Mouse (Mus musculus) hindbrain, embryonic 16.5 days (tissue): Measurements from ENCODE around the gene Ush1c. TPM values are rescaled to one million over a fixed set of nuclear protein-coding genes. Genes with fewer than 3 reads are reported as not detected.
A peak's percentile ranks its signal among the peaks of the same experiment; 100 is the strongest.

Experiments used
- ATAC-seq: fragments of 200-750 bp; cut with Nextera tagmentation; 2 replicates; pipeline ENCODE4 v1.8.0; 2017; ENCODE audit warnings: moderate TSS enrichment, moderate library complexity
- H3K27ac ChIP-seq: fragments of 300-500 bp; sonication (generic); 2 replicates; pipeline ENCODE4 v1.5.1; 2014; ENCODE audit warnings: low read depth, mild to moderate bottlenecking, control low read depth, low read length, moderate library complexity
- H3K27me3 ChIP-seq: fragments of 300-500 bp; sonication (generic); replicated peaks from 2 replicates; pipeline ENCODE4 v1.6.1; 2014; ENCODE audit warnings: low read length; ENCODE audit not compliant: control insufficient read depth, insufficient read depth
- H3K36me3 ChIP-seq: fragments of 300-500 bp; sonication (generic); 2 replicates; pipeline ENCODE4 v1.6.1; 2014; ENCODE audit warnings: mild to moderate bottlenecking, low read length, moderate library complexity, mixed read lengths; ENCODE audit not compliant: control insufficient read depth, insufficient read depth
- H3K4me1 ChIP-seq: fragments of 300-500 bp; sonication (generic); 2 replicates; pipeline ENCODE4 v1.6.1; 2014; ENCODE audit warnings: low read depth, low read length; ENCODE audit not compliant: control insufficient read depth, insufficient read depth
- H3K4me2 ChIP-seq: fragments of 300-500 bp; sonication (generic); 2 replicates; pipeline ENCODE4 v1.6.1; 2014; ENCODE audit warnings: mild to moderate bottlenecking, low read length, control low read depth, moderate library complexity
- H3K4me3 ChIP-seq: fragments of 300-500 bp; sonication (generic); 2 replicates; pipeline ENCODE4 v1.5.1; 2014; ENCODE audit warnings: mild to moderate bottlenecking, low read length, control low read depth, moderate library complexity
- H3K9ac ChIP-seq: fragments of 300-500 bp; sonication (generic); 2 replicates; pipeline ENCODE4 v1.6.1; 2014; ENCODE audit warnings: low read depth, mild to moderate bottlenecking, control low read depth, low read length, moderate library complexity
- H3K9me3 ChIP-seq: fragments of 300-500 bp; sonication (generic); 2 replicates; pipeline ENCODE4 v1.6.1; 2014; ENCODE audit warnings: mild to moderate bottlenecking, low read length, moderate library complexity; ENCODE audit not compliant: control insufficient read depth
- WGBS: fragments of 180-500 bp; shearing (Covaris S2); extraction: QIAGEN DNeasy Blood & Tissue Kit; methylation state at CpG from one replicate; pipeline ENCODE4 v1.1.7; 2014; 5-methylcytosine and 5-hydroxymethylcytosine counted together
- polyA plus RNA-seq: library from polyadenylated mRNA; unstranded; fragments of >200 nt; fragmentation: Nextera tagmentation; extraction: Ambion mirVana; gene quantifications from 2 replicates; pipeline ENCODE4 v1.2.1, GENCODE M21; 2015

Gene Ush1c
- polyA plus RNA-seq, 1 experiment from 2014 or later, result 2.5 TPM

DNA sequence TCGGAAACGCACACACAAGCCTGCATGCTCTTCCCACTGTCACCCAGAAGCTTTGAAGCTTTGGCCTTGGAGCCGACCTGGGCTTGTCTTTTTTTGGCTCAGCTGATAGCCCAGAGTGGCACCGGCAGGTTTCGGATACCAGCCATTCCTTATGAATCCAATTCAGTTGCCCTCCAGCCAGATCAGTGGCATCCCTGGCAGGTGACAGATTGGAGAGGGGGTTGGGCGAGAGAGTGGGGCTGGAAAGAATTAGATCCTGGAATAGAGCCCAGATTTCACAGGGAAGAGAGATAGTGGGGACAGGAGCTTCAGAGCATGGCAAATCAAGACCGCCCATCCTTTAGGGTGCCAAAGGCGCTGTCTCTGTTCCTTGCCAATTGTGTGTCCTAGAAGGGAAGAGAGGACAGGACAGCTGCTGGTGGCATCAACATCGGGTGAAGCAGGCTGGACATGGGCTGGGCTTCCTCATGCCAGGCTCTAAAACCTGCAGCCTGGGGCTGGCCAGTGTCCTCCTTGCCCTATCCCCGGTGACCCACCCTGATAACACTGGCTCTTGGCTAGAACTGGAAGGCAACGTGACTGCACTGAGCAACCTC lies 76.1 kb downstream of the Ush1c start:
- 51% methylated on average over 11 of the region's 11 CpGs for WGBS
- peak; percentile 63 for ATAC-seq

DNA sequence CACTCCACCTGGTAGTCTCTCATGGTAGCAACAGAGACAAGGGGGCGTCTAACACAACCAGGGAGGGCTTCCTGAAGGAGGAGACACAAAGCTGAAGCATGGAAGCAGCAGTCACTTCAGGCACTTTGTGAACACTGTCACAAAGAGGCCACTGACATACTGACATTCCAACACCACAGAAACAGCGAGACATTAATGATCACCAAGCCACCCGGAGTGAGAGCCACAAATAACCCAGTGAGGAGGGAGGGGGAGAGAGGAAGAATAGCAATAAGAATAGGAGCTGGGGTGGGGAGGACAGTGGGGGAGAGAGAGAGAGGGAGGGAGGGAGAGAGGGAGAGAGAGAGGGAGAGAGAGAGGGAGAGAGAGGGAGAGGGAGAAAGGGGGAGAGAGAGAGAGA lies 76.7 kb downstream of the Ush1c start:
- H3K4me1 ChIP-seq, result 0 out of 2 replicates have a peak, but pooled peaks cover 6% of the 10 kb centered on the region

More for the DNA sequence above, 76.1 kb downstream of the Ush1c start:
- H3K4me1 ChIP-seq, result 0 out of 2 replicates have a peak, but pooled peaks cover 6% of the 10 kb centered on the region
- H3K9me3 ChIP-seq, result no peaks in the 10 kb centered on the region
- no peak overlapping the region for H3K4me2 ChIP-seq
- H3K36me3 ChIP-seq, result no peaks in the 10 kb centered on the region
- H3K27me3 ChIP-seq, result no peaks in the 10 kb centered on the region
- H3K9ac ChIP-seq, result 0 out of 2 replicates have a peak overlapping the region, but pooled peaks have one; percentile 15
- H3K27ac ChIP-seq, result peak overlapping the region; percentile 52; the same call in 1 of the 2 replicates
- H3K4me3 ChIP-seq, result no peak overlapping the region

GRCm38 (mm10) chr7:46157746-46158145 lies 80.6 kb downstream of the Ush1c start:
- H3K27me3 ChIP-seq, result no peaks in the 10 kb centered on the region
- no peak overlapping the region for H3K27ac ChIP-seq
- H3K36me3 ChIP-seq, result no peaks in the 10 kb centered on the region
- H3K9me3 ChIP-seq, result no peaks in the 10 kb centered on the region
- peaks cover 6% of the 10 kb centered on the region for H3K4me1 ChIP-seq
- WGBS, result 68% methylated on average over 7 of the region's 7 CpGs
- ATAC-seq, result no peak
- no peak overlapping the region for H3K4me3 ChIP-seq
- H3K9ac ChIP-seq, result no peak overlapping the region
- H3K4me2 ChIP-seq, result no peak overlapping the region

More for the DNA sequence above, 76.7 kb downstream of the Ush1c start:
- H3K27me3 ChIP-seq, result no peaks in the 10 kb centered on the region
- no peak overlapping the region for H3K4me3 ChIP-seq
- no peak for ATAC-seq
- H3K9me3 ChIP-seq, result no peaks in the 10 kb centered on the region
- 23% methylated on average over 3 of the region's 3 CpGs for WGBS
- H3K4me2 ChIP-seq, result no peak overlapping the region
- no peaks in the 10 kb centered on the region for H3K36me3 ChIP-seq
- no peak overlapping the region for H3K9ac ChIP-seq
- no peak overlapping the region for H3K27ac ChIP-seq

DNA sequence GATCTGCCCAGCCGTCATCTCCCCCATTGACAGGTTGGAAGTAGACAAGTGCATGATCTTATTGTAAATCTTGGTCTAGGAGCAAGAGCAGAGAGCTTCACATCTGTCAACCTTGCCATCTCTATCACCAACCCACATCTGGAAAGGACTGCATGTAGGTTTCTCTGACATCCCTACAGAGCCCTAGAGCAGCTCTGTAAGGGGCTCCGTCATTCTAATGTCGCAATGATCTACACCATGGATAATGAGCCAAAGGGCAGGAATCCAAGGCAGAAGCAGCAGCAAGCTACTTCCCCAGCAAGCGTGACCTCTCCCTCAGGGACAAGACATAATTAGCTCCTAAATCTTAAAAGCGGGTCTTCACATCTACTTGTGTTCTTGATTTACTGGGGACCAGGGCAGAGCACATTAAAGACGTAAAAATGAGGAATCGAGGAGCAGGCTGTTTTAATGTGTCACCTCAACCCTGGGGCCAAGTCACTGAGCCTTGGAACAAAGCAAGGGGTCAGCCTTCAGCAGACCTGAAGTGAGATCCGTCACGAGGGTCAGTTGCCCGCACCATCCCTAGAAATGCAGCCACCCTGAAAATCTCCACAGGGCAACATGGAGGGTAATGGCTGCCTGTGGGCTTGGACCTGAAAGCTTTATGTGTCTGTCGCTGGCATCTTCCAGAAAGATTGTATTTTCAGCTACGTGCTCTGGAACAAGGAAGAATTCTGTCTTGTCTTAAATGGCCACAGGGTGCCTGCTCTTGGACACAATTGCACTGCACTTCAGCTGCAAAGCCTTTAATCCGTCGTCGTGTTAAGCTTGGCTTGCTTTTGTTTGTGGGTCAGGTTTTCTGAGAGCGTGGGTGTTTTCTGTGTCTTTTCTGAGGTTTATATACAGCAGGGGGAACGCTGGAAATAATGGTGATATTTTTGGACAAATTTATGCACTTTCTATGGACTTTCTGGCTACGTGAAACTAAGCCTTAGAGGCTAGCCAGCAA lies 83.5 kb downstream of the Ush1c start:
- Histone ChIP-seq H3K36me3 (no peaks in the 10 kb centered on the region), H3K4me2 (no peak overlapping the region), H3K4me1 (no peaks in the 10 kb centered on the region; the same call in none of the 2 replicates), H3K9me3 (no peaks in the 10 kb centered on the region), H3K27me3 (no peaks in the 10 kb centered on the region), H3K4me3 (no peak overlapping the region), H3K27ac (peak overlapping the region; percentile 29; the same call in 1 of the 2 replicates), H3K9ac (no peak overlapping the region)
- no peak for ATAC-seq
- 37% methylated on average over 18 of the region's 18 CpGs for WGBS

DNA sequence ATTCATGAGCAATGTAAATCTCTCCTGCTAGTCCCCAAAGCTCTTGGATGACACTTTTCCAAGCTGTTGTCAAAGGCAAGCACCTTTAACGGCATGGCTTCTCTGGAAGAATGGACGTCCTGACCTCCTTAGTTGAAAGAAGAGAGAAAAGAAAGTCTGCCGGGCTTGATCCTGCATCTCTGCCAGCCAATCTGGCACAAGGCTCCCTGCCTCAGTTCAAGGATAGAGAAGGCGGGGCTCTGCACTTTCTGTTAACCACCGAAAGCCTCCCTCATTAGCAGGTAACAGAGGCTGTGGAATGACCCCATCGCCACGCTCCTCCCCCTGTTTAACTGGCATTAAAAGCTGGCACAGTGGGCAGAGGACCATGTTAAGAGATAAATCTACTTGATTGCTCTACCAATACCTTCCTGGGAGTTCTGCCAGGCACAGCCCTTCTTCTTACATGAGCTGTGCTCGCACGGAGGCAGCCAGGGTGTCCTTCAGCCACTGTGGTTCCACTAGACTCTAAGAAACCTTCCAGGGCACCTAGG lies 85.4 kb downstream of the Ush1c start:
- Histone ChIP-seq H3K4me1 (no peaks in the 10 kb centered on the region; the same call in none of the 2 replicates), H3K27ac (no peak overlapping the region), H3K4me2 (no peak overlapping the region), H3K4me3 (no peak overlapping the region), H3K9ac (no peak overlapping the region), H3K36me3 (no peaks in the 10 kb centered on the region), H3K9me3 (no peaks in the 10 kb centered on the region), H3K27me3 (no peaks in the 10 kb centered on the region)
- 55% methylated on average over 9 of the region's 9 CpGs for WGBS
- ATAC-seq, result no peak

DNA sequence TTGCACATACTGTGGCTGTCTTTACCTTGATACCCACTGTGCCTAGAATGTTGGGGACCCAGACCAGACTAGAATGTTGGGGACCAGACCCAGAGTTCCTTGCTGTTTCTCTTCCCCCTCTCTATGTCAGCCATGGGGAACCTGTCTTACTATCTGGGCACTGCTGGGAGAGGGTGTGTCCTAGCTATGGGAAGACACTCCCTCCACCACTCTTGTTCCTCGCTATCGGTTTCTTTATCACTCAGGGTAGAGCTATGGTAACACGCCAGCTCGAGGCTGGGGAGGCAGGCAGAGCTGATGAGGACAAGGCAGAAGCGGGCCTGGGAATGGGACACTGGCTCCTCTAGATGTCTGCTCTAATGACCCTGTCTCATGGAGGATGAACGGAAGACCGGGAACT lies 90.9 kb downstream of the Ush1c start:
- no peak overlapping the region for H3K4me2 ChIP-seq
- H3K9ac ChIP-seq, result no peak overlapping the region
- no peaks in the 10 kb centered on the region for H3K36me3 ChIP-seq
- H3K4me1 ChIP-seq, result peaks cover 6% of the 10 kb centered on the region; the same call in 1 of the 2 replicates
- 95% methylated on average over 7 of the region's 7 CpGs for WGBS
- no peaks in the 10 kb centered on the region for H3K27me3 ChIP-seq
- no peak for ATAC-seq
- no peak overlapping the region for H3K4me3 ChIP-seq
- H3K27ac ChIP-seq, result no peak overlapping the region
- no peaks in the 10 kb centered on the region for H3K9me3 ChIP-seq

DNA sequence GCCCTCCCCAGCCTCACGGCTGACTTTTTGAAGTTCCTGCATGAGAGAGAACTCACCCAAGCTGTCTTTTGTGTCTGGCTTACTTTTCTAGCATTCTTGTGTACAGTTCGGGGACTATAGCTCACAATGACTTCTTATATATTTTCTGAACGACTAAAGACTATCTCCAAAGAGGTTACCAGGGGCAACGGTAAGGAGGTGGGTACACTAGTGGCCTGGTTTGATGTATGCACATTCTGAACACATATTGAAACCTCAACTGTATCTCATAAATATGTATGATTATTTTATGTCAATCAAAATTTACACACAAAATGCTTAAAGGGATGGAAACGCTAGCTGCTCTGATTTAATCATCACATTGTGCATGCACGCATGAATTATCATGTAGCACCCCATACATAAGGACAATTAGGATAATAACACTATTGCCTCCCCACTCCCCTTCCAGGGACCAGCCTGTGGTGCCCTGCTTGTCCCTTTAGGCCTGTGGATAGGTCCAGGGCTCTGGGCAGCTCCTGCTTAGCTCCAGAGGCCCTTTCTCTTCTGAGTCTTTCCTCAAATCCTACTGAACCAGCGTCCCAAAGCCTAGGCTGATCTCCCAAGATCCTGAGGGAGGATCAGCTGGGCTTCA lies 91.5 kb downstream of the Ush1c start:
- H3K4me2 ChIP-seq, result no peak overlapping the region
- H3K4me3 ChIP-seq, result no peak overlapping the region
- WGBS, result 56% methylated on average over 7 of the region's 7 CpGs
- no peak overlapping the region for H3K27ac ChIP-seq
- H3K27me3 ChIP-seq, result no peaks in the 10 kb centered on the region
- H3K4me1 ChIP-seq, result peaks cover 6% of the 10 kb centered on the region; the same call in 1 of the 2 replicates
- H3K9me3 ChIP-seq, result no peaks in the 10 kb centered on the region
- no peak overlapping the region for H3K9ac ChIP-seq
- no peaks in the 10 kb centered on the region for H3K36me3 ChIP-seq
- no peak for ATAC-seq
